Mouse (Mus musculus): ENCODE data around the gene Vsnl1. TPM values are rescaled to one million over a fixed set of nuclear protein-coding genes. Genes with fewer than 3 reads are reported as not detected.

Gene Vsnl1
- total RNA-seq (2021), result 10 to 100 TPM; 32.4 to 53.0 TPM
- long read RNA-seq, experiment 1, transcript Vsnl1-201 (4 exons, 1,903 nt), result major isoform, 20 of 23 reads
- long read RNA-seq, experiment 1, partial matches to known transcripts, result 3 of 23 reads
- long read RNA-seq, experiment 1, other reads (novel, unspliced or antisense), result 0 of 23 reads
- long read RNA-seq, experiment 2, partial matches to known transcripts, result 3 of 7 reads
- long read RNA-seq, experiment 2, other reads (novel, unspliced or antisense), result 0 of 7 reads

GRCm38 (mm10) chr12:11436497-11437265 lies at the start of gene Vsnl1:
Gene Vsnl1 (minus strand): TSS chr12:11436613.
- DNase-seq, result peak; percentile 86 to 87

GRCm38 (mm10) chr12:11456632-11457031 lies 20.2 kb upstream of the Vsnl1 start:
- DNase-seq, result no peak

- DNase-seq, result no peak
These were observed 19.8 kb upstream of the Vsnl1 start for GRCm38 (mm10) chr12:11456213-11456612.

GRCm38 (mm10) chr12:11455549-11456194 lies 19.3 kb upstream of the Vsnl1 start, which contains the start of gene Rad51ap2:
Gene Rad51ap2 (plus strand): TSS chr12:11456079.
- DNase-seq, result peak; percentile 96

GRCm38 (mm10) chr12:11454146-11454545 lies 17.7 kb upstream of the Vsnl1 start:
- DNase-seq, result no peak

- peak; percentile 29 to 44 for DNase-seq
These were observed 1.6 kb upstream of the Vsnl1 start for GRCm38 (mm10) chr12:11437907-11438447.

GRCm38 (mm10) chr12:11437266-11437906 lies 973 bp upstream of the Vsnl1 start:
- peak; percentile 88 to 90 for DNase-seq

GRCm38 (mm10) chr12:11436023-11436350 lies 426 bp downstream of the Vsnl1 start:
- DNase-seq, result no peak

GRCm38 (mm10) chr12:11435246-11436022 lies 979 bp downstream of the Vsnl1 start:
- no peak for DNase-seq

- DNase-seq, result no peak
These were observed 2.0 kb downstream of the Vsnl1 start for GRCm38 (mm10) chr12:11434446-11434845.

- DNase-seq, result no peak
These were observed 2.7 kb downstream of the Vsnl1 start for GRCm38 (mm10) chr12:11433716-11434115.

- no peak for DNase-seq
These were observed 3.3 kb downstream of the Vsnl1 start for GRCm38 (mm10) chr12:11433126-11433525.

- DNase-seq, result no peak
These were observed 9.0 kb downstream of the Vsnl1 start for GRCm38 (mm10) chr12:11427396-11427795.

GRCm38 (mm10) chr12:11418112-11418511 lies 18.3 kb downstream of the Vsnl1 start:
- DNase-seq, result no peak

GRCm38 (mm10) chr12:11407679-11408078 lies 28.7 kb downstream of the Vsnl1 start:
- no peak for DNase-seq

GRCm38 (mm10) chr12:11398791-11399190 lies 37.6 kb downstream of the Vsnl1 start:
- DNase-seq, result peak; percentile 43 to 44

GRCm38 (mm10) chr12:11397029-11397428 lies 39.4 kb downstream of the Vsnl1 start:
- DNase-seq, result no peak

- DNase-seq, result peak in 1 of 2 experiments; percentile 15
These were observed 40.9 kb downstream of the Vsnl1 start for GRCm38 (mm10) chr12:11395470-11395869.

GRCm38 (mm10) chr12:11392525-11392924 lies 43.9 kb downstream of the Vsnl1 start:
- DNase-seq, result no peak

GRCm38 (mm10) chr12:11391244-11391949 lies 45.0 kb downstream of the Vsnl1 start:
- DNase-seq, result peak in 1 of 2 experiments; percentile 31

- no peak for DNase-seq
These were observed 47.3 kb downstream of the Vsnl1 start for GRCm38 (mm10) chr12:11389141-11389540.

All from adrenal gland, postnatal 36 days (tissue).